11 mouse cellular contexts compared by ENCODE assay signal in the genomic region with DNA sequence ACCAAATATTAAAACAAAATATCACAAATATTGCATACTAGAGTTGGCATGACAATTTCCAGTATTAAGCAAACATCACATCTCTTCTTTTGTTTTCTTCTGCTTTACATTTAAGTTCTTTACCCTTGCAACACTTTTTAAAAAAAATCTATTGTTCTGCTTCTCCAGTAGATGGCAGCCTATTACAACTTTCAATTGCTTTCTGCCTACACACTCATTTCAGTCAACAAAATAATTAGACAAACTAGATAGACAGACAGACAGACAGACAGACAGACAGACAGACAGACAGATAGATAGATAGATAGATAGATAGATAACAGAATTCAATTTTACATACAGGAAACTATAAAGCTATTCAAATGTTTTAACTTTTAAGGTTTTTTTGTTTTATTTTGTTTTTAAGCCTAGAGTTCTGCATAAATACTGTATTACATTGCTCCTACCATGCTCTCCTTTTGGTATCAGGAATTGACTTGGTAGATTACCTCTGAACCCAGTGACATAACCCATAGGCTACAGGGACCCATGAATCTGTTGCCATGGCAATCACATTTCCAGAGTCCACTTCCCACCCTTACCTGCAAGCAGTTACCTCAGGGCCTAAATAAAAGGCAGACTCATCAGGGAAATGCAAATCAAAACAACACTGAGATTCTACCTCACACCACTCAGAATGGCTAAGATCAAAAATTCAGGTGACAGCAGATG. TPM values are rescaled to one million over a fixed set of nuclear protein-coding genes. Genes with fewer than 3 reads are reported as not detected.
DNase-seq lines count a peak whose midpoint lies in the region; ATAC-seq and TF ChIP-seq lines count a peak whose summit lies in the region.
"Had no signal": no experiment of that assay in that cellular context is flagged by ENCODE, and none has a peak within 500 bp of the region (broad histone marks: within the 10 kb centered on the region; RNA-seq: fewer than 3 reads in every experiment).

No protein-coding gene starts in this region.

- no peaks in the 10 kb centered on the region for H3K4me1 ChIP-seq in lung, embryonic 14.5 days (ENCODE audit: insufficient read depth)
- no peaks in the 10 kb centered on the region for H3K4me1 ChIP-seq in midbrain, embryonic 14.5 days (ENCODE audit: control insufficient read depth, insufficient read depth, low read length)
- H3K4me1 ChIP-seq: embryonic facial prominence, embryonic 15.5 days had no signal

- no peak overlapping the region for H3K9ac ChIP-seq in lung, embryonic 14.5 days
- H3K9ac ChIP-seq in midbrain, embryonic 14.5 days (replicated peaks; ENCODE audit: low read length) = no peak overlapping the region
- H3K9ac ChIP-seq: embryonic facial prominence, embryonic 15.5 days had no signal

- no peak for DNase-seq in frontal cortex, postnatal 36 days (ENCODE audit: low spot score in 2 of 2)
- peak; percentile 60 for DNase-seq in lung, embryonic 14.5 days
- no peak for DNase-seq in lung, adult 18-20 months
- DNase-seq in ZHBTc4 (ENCODE audit: low read depth, low spot score) = peak; percentile 12
- peak; percentile 69 for DNase-seq in midbrain, embryonic 14.5 days
- no peak for DNase-seq in T-cell, adult 2 months (ENCODE audit: low spot score)
- DNase-seq in frontal cortex, postnatal 25 days (ENCODE audit: low spot score in 2 of 2) = no peak
- DNase-seq: kidney, adult 9 months; thymus, adult 2 months had no signal

- ATAC-seq in frontal cortex, adult (ENCODE audit: low TSS enrichment) = peak; percentile 59; the same call in 1 of the 2 replicates
- ATAC-seq in lung, embryonic 14.5 days (ENCODE audit: insufficient read depth) = no peak
- ATAC-seq in midbrain, embryonic 14.5 days (ENCODE audit: low FRiP score, low TSS enrichment) = no peak

- H3K27ac ChIP-seq in lung, embryonic 14.5 days (ENCODE audit: low read depth) = no peak overlapping the region
- H3K27ac ChIP-seq in midbrain, embryonic 14.5 days (replicated peaks; ENCODE audit: low read depth, low read length) = no peak overlapping the region
- H3K27ac ChIP-seq: embryonic facial prominence, embryonic 15.5 days had no signal

- no peak overlapping the region for H3K4me2 ChIP-seq in lung, embryonic 14.5 days
- no peak overlapping the region for H3K4me2 ChIP-seq in midbrain, embryonic 14.5 days (ENCODE audit: low read length)
- H3K4me2 ChIP-seq: embryonic facial prominence, embryonic 15.5 days had no signal

- H3K36me3 ChIP-seq in lung, embryonic 14.5 days (ENCODE audit: insufficient read depth) = no peaks in the 10 kb centered on the region
- no peaks in the 10 kb centered on the region for H3K36me3 ChIP-seq in midbrain, embryonic 14.5 days (ENCODE audit: control insufficient read depth, insufficient read depth, low read length)
- H3K36me3 ChIP-seq: embryonic facial prominence, embryonic 15.5 days had no signal

- no peaks in the 10 kb centered on the region for H3K27me3 ChIP-seq in lung, embryonic 14.5 days (ENCODE audit: insufficient read depth, low read length)
- H3K27me3 ChIP-seq in midbrain, embryonic 14.5 days (ENCODE audit: control insufficient read depth, insufficient read depth, low read length) = no peaks in the 10 kb centered on the region
- H3K27me3 ChIP-seq: embryonic facial prominence, embryonic 15.5 days had no signal

- peak; percentile 61 for TF ChIP-seq CTCF in lung, embryonic 14.5 days (IDR thresholded peaks at IDR 0.05; ENCODE audit: low read depth)

- H3K4me3 ChIP-seq in lung, embryonic 14.5 days (ENCODE audit: low read depth, low read length) = no peak overlapping the region
- no peak overlapping the region for H3K4me3 ChIP-seq in midbrain, embryonic 14.5 days (replicated peaks; ENCODE audit: low read depth, low read length)
- H3K4me3 ChIP-seq: embryonic facial prominence, embryonic 15.5 days had no signal

- H3K9me3 ChIP-seq in lung, embryonic 14.5 days (ENCODE audit: low read depth, low read length) = no peaks in the 10 kb centered on the region
- no peaks in the 10 kb centered on the region for H3K9me3 ChIP-seq in midbrain, embryonic 14.5 days (ENCODE audit: control insufficient read depth, low read length)
- H3K9me3 ChIP-seq: embryonic facial prominence, embryonic 15.5 days had no signal

RNA-seq across cellular contexts. Expression of a gene that starts 26.8 kb away (rescaled TPM):
- polyA plus RNA-seq in lung, embryonic 14.5 days (2014; fragmentation: Nextera tagmentation; extraction: Ambion mirVana) = 3.2 and 4.4 TPM in 2 replicates
- polyA plus RNA-seq in midbrain, embryonic 14.5 days (2014; fragmentation: Nextera tagmentation; extraction: Ambion mirVana) = 29.3 and 31.0 TPM in 2 replicates

Comparison
In these comparisons a context has a peak if more than half of its experiments do, and no peak if none do; other contexts are left out.
1. DNase-seq: peak in lung, embryonic 14.5 days (single experiment), ZHBTc4 (single experiment) and midbrain, embryonic 14.5 days (single experiment); none in frontal cortex, postnatal 36 days (0 of 2), lung, adult 18-20 months (0 of 2), T-cell, adult 2 months (single experiment) and frontal cortex, postnatal 25 days (0 of 2).